Mouse (Mus musculus) liver, postnatal 0 days (tissue): ENCODE data around the gene Nudt3.

ENCODE experiments used
- CTCF ChIP-seq: sonication (generic); IDR thresholded peaks from 2 replicates; pipeline ENCODE4 v1.5.1; 2016; ENCODE audit warnings: antibody characterized with exemption, low read depth
- EP300 ChIP-seq: IDR thresholded peaks from 2 replicates; pipeline ENCODE4 v1.6.1; 2016; ENCODE audit warnings: antibody characterized with exemption, low read depth, mild to moderate bottlenecking

- TF ChIP-seq CTCF: no peak
- TF ChIP-seq EP300: no peak
Measured at GRCm38 (mm10) chr17:27568228-27568627, 55.1 kb downstream of the Nudt3 start.
